Mouse (Mus musculus) liver, embryonic 11.5 days (tissue): ENCODE data around the gene Arhgap45. TPM values are rescaled to one million over a fixed set of nuclear protein-coding genes. Genes with fewer than 3 reads are reported as not detected.

ENCODE experiments used
- ATAC-seq: fragments of 200-750 bp; cut with Nextera tagmentation; replicated peaks from 2 replicates; pipeline ENCODE4 v1.8.0; 2017; ENCODE audit warnings: moderate number of reproducible peaks, mild to moderate bottlenecking, moderate TSS enrichment, moderate library complexity; ENCODE audit not compliant: low FRiP score
- DNase-seq: peaks from one replicate; pipeline ENCODE4 v3.0.0-alpha.2; 2017; ENCODE audit warnings: low spot score
- H3K27ac ChIP-seq: fragments of 300-500 bp; sonication (generic); 2 replicates; pipeline ENCODE4 v1.5.1; 2014; ENCODE audit warnings: mild to moderate bottlenecking, low read depth, low read length, control low read depth
- H3K27me3 ChIP-seq: fragments of 300-500 bp; sonication (generic); replicated peaks from 2 replicates; pipeline ENCODE4 v1.6.1; 2014; ENCODE audit warnings: low read length, mixed read lengths; ENCODE audit not compliant: control insufficient read depth, insufficient read depth
- H3K36me3 ChIP-seq: fragments of 300-500 bp; sonication (generic); 2 replicates; pipeline ENCODE4 v1.6.1; 2014; ENCODE audit warnings: mild to moderate bottlenecking, low read length, moderate library complexity, mixed read lengths; ENCODE audit not compliant: control insufficient read depth, insufficient read depth
- H3K4me1 ChIP-seq: fragments of 300-500 bp; sonication (generic); replicated peaks from 2 replicates; pipeline ENCODE4 v1.6.1; 2014; ENCODE audit warnings: low read length, mixed read lengths; ENCODE audit not compliant: control insufficient read depth, insufficient read depth
- H3K4me2 ChIP-seq: fragments of 300-500 bp; sonication (generic); 2 replicates; pipeline ENCODE4 v1.6.1; 2014; ENCODE audit warnings: mild to moderate bottlenecking, control low read depth, moderate library complexity
- H3K4me3 ChIP-seq: fragments of 300-500 bp; sonication (generic); 2 replicates; pipeline ENCODE4 v1.5.1; 2014; ENCODE audit warnings: low read depth, low read length, control low read depth
- H3K9ac ChIP-seq: fragments of 300-500 bp; sonication (generic); 2 replicates; pipeline ENCODE4 v1.6.1; 2014; ENCODE audit warnings: low read depth, low read length, control low read depth
- H3K9me3 ChIP-seq: fragments of 300-500 bp; sonication (generic); 2 replicates; pipeline ENCODE4 v1.6.1; 2016; ENCODE audit warnings: low read length, inconsistent platforms, mixed read lengths; ENCODE audit not compliant: control insufficient read depth
- WGBS: fragments of 180-500 bp; shearing (Covaris S2); extraction: QIAGEN DNeasy Blood & Tissue Kit; methylation state at CpG from one replicate; pipeline ENCODE4 v1.1.7; 2014; 5-methylcytosine and 5-hydroxymethylcytosine counted together
- polyA plus RNA-seq: library from polyadenylated mRNA; unstranded; fragments of >200 nt; fragmentation: Nextera tagmentation; extraction: Ambion mirVana; gene quantifications from 2 replicates; pipeline ENCODE4 v1.2.1, GENCODE M21; 2014

Gene Arhgap45
- polyA plus RNA-seq, 1 experiment from 2014 or later = 29.4 TPM

- Histone ChIP-seq H3K36me3 (peaks cover 44% of the 10 kb centered on the region), H3K27ac (no peak overlapping the region)
These were observed 41.8 kb upstream of the Arhgap45 start for GRCm38 (mm10) chr10:79974668-79975067.

GRCm38 (mm10) chr10:79976071-79976721, 40.3 kb upstream of the Arhgap45 start:
- H3K27me3 ChIP-seq = peaks cover 22% of the 10 kb centered on the region
- no peak overlapping the region for H3K27ac ChIP-seq
- peaks cover 7% of the 10 kb centered on the region; the same call in 1 of the 2 replicates for H3K4me1 ChIP-seq
- 85% methylated on average over 28 of the region's 28 CpGs for WGBS
- no peak overlapping the region for H3K4me3 ChIP-seq
- DNase-seq (no peak), ATAC-seq (no peak)
- peaks cover 49% of the 10 kb centered on the region for H3K36me3 ChIP-seq
- H3K9me3 ChIP-seq = peaks cover 21% of the 10 kb centered on the region
- no peak overlapping the region for H3K4me2 ChIP-seq
- H3K9ac ChIP-seq = no peak overlapping the region

More at GRCm38 (mm10) chr10:79974668-79975067, 41.8 kb upstream of the Arhgap45 start:
- Histone ChIP-seq H3K4me1 (peaks cover 5% of the 10 kb centered on the region; the same call in 1 of the 2 replicates), H3K9me3 (peaks cover 21% of the 10 kb centered on the region), H3K4me2 (no peak overlapping the region), H3K4me3 (no peak overlapping the region), H3K27me3 (peaks cover 36% of the 10 kb centered on the region), H3K9ac (no peak overlapping the region)
- WGBS = 80% methylated on average over 8 of the region's 8 CpGs
- no peak for ATAC-seq
- DNase-seq = no peak

- H3K9me3 ChIP-seq = peaks cover 21% of the 10 kb centered on the region
- 92% methylated on average over 36 of the region's 36 CpGs for WGBS
- DNase-seq (no peak), ATAC-seq (no peak)
- no peak overlapping the region for H3K27ac ChIP-seq
- no peak overlapping the region for H3K4me3 ChIP-seq
- peaks cover 17% of the 10 kb centered on the region for H3K27me3 ChIP-seq
- H3K4me2 ChIP-seq = no peak overlapping the region
- peaks cover 50% of the 10 kb centered on the region for H3K36me3 ChIP-seq
- H3K9ac ChIP-seq = no peak overlapping the region
- H3K4me1 ChIP-seq = peaks cover 12% of the 10 kb centered on the region; the same call in 1 of the 2 replicates
These were observed 39.7 kb upstream of the Arhgap45 start for GRCm38 (mm10) chr10:79976722-79977107.

- DNase-seq = no peak
- no peak overlapping the region for H3K4me3 ChIP-seq
- no peak overlapping the region for H3K4me2 ChIP-seq
- H3K27ac ChIP-seq = no peak overlapping the region
- peaks cover 15% of the 10 kb centered on the region for H3K4me1 ChIP-seq
- WGBS = 82% methylated on average over 28 of the region's 28 CpGs
- peaks cover 10% of the 10 kb centered on the region for H3K27me3 ChIP-seq
- peaks cover 21% of the 10 kb centered on the region for H3K9me3 ChIP-seq
- ATAC-seq = no peak
- H3K36me3 ChIP-seq = peaks cover 50% of the 10 kb centered on the region
- no peak overlapping the region for H3K9ac ChIP-seq
These were observed 39.1 kb upstream of the Arhgap45 start for GRCm38 (mm10) chr10:79977324-79977723.

- peaks cover 22% of the 10 kb centered on the region for H3K4me1 ChIP-seq
- H3K4me3 ChIP-seq = no peak overlapping the region
- DNase-seq (no peak), ATAC-seq (no peak)
- no peak overlapping the region for H3K9ac ChIP-seq
- H3K36me3 ChIP-seq = peaks cover 50% of the 10 kb centered on the region
- H3K27ac ChIP-seq = no peak overlapping the region
- peaks cover 21% of the 10 kb centered on the region for H3K9me3 ChIP-seq
- H3K4me2 ChIP-seq = no peak overlapping the region
- peaks cover 3% of the 10 kb centered on the region; the same call in 1 of the 2 replicates for H3K27me3 ChIP-seq
- 94% methylated on average over 21 of the region's 21 CpGs for WGBS
These were observed 38.4 kb upstream of the Arhgap45 start for GRCm38 (mm10) chr10:79978061-79978460.

GRCm38 (mm10) chr10:79979401-79980155, 36.9 kb upstream of the Arhgap45 start:
- no peak for DNase-seq
- ATAC-seq = no peak
- Histone ChIP-seq H3K27me3 (no peaks in the 10 kb centered on the region), H3K4me3 (no peak overlapping the region), H3K4me2 (no peak overlapping the region), H3K9ac (no peak overlapping the region), H3K9me3 (peaks cover 21% of the 10 kb centered on the region), H3K36me3 (peaks cover 50% of the 10 kb centered on the region), H3K27ac (no peak overlapping the region), H3K4me1 (peaks cover 27% of the 10 kb centered on the region)
- WGBS = 91% methylated on average over 22 of the region's 22 CpGs

GRCm38 (mm10) chr10:79983205-79983604, 33.2 kb upstream of the Arhgap45 start:
- WGBS = 82% methylated on average over 5 of the region's 5 CpGs
- ATAC-seq = no peak
- Histone ChIP-seq H3K4me1 (peaks cover 51% of the 10 kb centered on the region), H3K27me3 (peaks cover 3% of the 10 kb centered on the region; the same call in 1 of the 2 replicates), H3K27ac (peak overlapping the region; percentile 98), H3K36me3 (peaks cover 19% of the 10 kb centered on the region), H3K9ac (peak overlapping the region; percentile 92), H3K9me3 (no peaks in the 10 kb centered on the region), H3K4me3 (peak overlapping the region; percentile 92), H3K4me2 (peak overlapping the region; percentile 93)
- no peak for DNase-seq

GRCm38 (mm10) chr10:79983670-79984069, 32.8 kb upstream of the Arhgap45 start:
- peak overlapping the region; percentile 92 for H3K9ac ChIP-seq
- DNase-seq = peak; percentile 73
- H3K4me2 ChIP-seq = peak overlapping the region; percentile 93
- ATAC-seq = no peak
- H3K27ac ChIP-seq = peak overlapping the region; percentile 98
- WGBS = under 1% methylated on average over 21 of the region's 21 CpGs
- peaks cover 14% of the 10 kb centered on the region for H3K36me3 ChIP-seq
- H3K4me3 ChIP-seq = peak overlapping the region; percentile 92
- H3K4me1 ChIP-seq = peaks cover 55% of the 10 kb centered on the region
- H3K27me3 ChIP-seq = peaks cover 3% of the 10 kb centered on the region; the same call in 1 of the 2 replicates
- no peaks in the 10 kb centered on the region for H3K9me3 ChIP-seq
